Mouse (Mus musculus) bone marrow, adult 2 months (tissue): ENCODE measurements around the gene Alx3. TPM values are rescaled to one million over a fixed set of nuclear protein-coding genes. Genes with fewer than 3 reads are reported as not detected.

Source experiments
- H3K27ac ChIP-seq: fragments of 200-500 bp; 2 replicates; pipeline ENCODE4 v1.5.1; 2012; ENCODE audit warnings: low read depth, mild to moderate bottlenecking, control low read depth, inconsistent platforms, low read length; ENCODE audit not compliant: control insufficient read depth, poor library complexity, insufficient read depth
- H3K4me1 ChIP-seq: fragments of 200-500 bp; 2 replicates; pipeline ENCODE4 v1.6.1; 2011; ENCODE audit warnings: low read length; ENCODE audit not compliant: control insufficient read depth, insufficient read depth
- H3K4me3 ChIP-seq: fragments of 200-500 bp; replicated peaks from 2 replicates; pipeline ENCODE3; 2011; ENCODE audit warnings: mild to moderate bottlenecking, low read depth, low read length, control low read depth; ENCODE audit not compliant: control insufficient read depth
- CTCF ChIP-seq: fragments of 200-500 bp; IDR thresholded peaks from 2 replicates; pipeline ENCODE4 v1.5.1; 2011; ENCODE audit warnings: low read length, control low read depth; ENCODE audit not compliant: control insufficient read depth, insufficient read depth
- POLR2A ChIP-seq: fragments of 200-500 bp; IDR thresholded peaks from 2 replicates; pipeline ENCODE4 v1.6.1; 2011; ENCODE audit warnings: low read depth, mild to moderate bottlenecking, control low read depth, low read length, borderline replicate concordance; ENCODE audit not compliant: control insufficient read depth
- WGBS: fragments of 180-500 bp; shearing (Covaris S2); methylation state at CpG from one replicate; pipeline ENCODE4 v1.1.7; 2018; 5-methylcytosine and 5-hydroxymethylcytosine counted together
- polyA plus RNA-seq: library from polyadenylated mRNA; stranded (reverse); fragments of >200 nt; gene quantifications from 2 replicates; pipeline ENCODE4 v1.2.4, GENCODE M21; 2011; ENCODE audit warnings: low replicate concordance; ENCODE audit not compliant: missing spikeins, insufficient read depth, insufficient read length

The Alx3 gene
- polyA plus RNA-seq, 1 experiment: not detected

DNA sequence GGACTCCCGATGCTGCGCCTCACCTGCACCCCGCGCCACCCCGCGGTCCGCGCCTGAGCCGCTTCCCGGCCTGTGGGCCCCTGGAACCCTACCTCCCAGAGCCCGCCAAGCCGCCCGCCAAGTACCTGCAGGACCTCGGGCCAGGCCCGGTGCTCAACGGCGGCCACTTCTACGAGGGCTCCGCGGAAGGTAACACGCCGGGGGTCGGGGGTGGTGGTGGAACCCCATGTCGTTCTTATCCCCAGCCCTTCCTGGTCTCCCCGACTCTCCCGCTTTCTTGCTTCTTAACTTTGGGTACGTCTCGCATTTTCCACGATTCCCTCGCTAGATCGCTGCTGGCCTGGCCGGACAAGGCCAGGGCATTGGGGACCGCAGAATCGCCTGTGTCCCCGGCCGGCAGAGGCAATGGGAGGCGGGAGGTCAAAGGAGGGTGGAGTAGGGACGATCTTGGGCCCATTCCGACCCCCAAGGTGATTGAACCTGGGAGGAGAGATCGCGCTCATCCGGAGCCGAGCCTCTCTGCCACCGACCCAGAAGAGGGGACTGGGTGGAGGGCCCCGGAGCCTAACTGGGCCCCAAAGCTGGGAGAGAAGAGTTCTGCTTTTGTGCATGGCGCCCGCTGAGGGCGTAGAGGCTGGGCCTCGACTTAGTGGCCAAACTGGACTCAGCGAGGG, 570 bp downstream of the Alx3 start:
- H3K4me1 ChIP-seq: no peaks in the 10 kb centered on the region; the same call in 1 of the 2 replicates
- no peak for TF ChIP-seq POLR2A
- no peak for TF ChIP-seq CTCF
- H3K4me3 ChIP-seq: no peak overlapping the region
- H3K27ac ChIP-seq: peak overlapping the region; percentile 15; the same call in 1 of the 2 replicates
- 1% methylated on average over 50 of the region's 50 CpGs for WGBS

DNA sequence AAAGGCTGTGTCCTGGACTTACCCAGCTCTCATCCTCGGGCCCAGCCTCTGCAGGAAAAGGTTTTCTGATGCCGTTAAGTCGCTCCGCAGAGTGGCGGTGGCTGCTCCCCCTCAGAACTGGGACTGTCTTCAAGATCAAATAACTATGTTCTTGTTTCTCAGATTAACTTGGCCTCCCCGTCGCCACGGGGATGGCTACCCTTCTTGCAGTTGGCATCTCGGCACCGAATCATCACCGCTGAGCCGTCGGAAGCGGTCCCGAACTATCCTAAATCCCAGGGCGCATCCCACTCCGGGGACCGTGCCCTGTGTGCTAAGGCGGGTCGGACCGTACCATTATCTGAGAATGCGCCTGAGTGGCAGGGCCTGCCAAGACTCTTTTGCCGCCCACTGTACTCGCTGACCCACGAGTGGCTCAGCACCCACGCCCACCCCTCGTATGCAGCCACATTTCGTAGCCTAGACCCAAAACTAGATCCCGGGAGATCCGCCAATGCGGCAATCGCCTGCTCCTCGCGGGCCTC, 1.2 kb downstream of the Alx3 start:
- Histone ChIP-seq H3K4me1 (no peaks in the 10 kb centered on the region; the same call in 1 of the 2 replicates), H3K4me3 (no peak overlapping the region), H3K27ac (no peak overlapping the region)
- WGBS: 5% methylated on average over 34 of the region's 34 CpGs
- TF ChIP-seq POLR2A (no peak), CTCF (no peak)

DNA sequence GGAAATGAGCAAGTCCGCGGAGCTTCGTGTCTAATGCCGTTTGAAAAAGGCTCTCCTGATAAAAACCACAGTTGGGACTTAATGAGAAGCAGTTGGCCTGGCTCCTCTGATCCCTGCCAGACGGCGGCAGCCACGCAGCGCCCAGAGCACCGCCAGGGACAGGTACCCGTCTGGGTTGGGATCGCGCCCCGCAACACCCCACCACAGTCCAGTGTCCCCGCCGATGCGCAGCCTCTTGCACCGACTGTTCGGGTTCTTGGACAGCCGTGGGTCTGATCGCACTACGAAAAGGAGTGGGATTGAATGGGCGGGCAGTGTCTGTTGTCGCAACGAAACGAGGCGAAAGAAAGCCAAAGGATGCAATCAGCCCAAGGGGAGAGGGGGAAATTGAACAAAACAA, 1.7 kb downstream of the Alx3 start:
- TF ChIP-seq POLR2A (no peak), CTCF (no peak)

DNA sequence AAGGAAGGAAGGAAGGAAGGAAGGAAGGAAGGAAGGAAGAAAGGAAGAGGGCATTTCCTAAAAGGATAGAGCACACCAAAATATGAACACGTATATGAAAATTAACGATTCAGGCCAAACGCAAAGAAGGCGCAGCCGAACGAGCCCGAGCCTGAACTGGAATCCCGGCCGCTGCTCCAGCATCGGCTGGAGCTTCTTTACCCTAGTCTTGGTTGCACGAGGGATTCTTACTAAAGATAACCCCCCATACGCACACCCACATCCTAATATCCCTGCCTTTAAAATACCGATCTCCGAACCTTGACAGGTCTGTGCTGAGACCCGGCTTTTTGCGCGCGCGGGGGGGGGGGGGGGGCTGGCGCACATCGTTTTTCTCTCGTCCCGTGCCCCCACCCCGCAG, 2.3 kb downstream of the Alx3 start:
- no peak overlapping the region for H3K4me3 ChIP-seq
- no peaks in the 10 kb centered on the region; the same call in 1 of the 2 replicates for H3K4me1 ChIP-seq
- no peak overlapping the region for H3K27ac ChIP-seq
- TF ChIP-seq CTCF (no peak), POLR2A (no peak)
- 6% methylated on average over 24 of the region's 24 CpGs for WGBS

More for the DNA sequence above, 1.7 kb downstream of the Alx3 start:
- no peak overlapping the region for H3K27ac ChIP-seq
- H3K4me1 ChIP-seq: no peaks in the 10 kb centered on the region; the same call in 1 of the 2 replicates
- WGBS: 3% methylated on average over 26 of the region's 26 CpGs
- no peak overlapping the region for H3K4me3 ChIP-seq

DNA sequence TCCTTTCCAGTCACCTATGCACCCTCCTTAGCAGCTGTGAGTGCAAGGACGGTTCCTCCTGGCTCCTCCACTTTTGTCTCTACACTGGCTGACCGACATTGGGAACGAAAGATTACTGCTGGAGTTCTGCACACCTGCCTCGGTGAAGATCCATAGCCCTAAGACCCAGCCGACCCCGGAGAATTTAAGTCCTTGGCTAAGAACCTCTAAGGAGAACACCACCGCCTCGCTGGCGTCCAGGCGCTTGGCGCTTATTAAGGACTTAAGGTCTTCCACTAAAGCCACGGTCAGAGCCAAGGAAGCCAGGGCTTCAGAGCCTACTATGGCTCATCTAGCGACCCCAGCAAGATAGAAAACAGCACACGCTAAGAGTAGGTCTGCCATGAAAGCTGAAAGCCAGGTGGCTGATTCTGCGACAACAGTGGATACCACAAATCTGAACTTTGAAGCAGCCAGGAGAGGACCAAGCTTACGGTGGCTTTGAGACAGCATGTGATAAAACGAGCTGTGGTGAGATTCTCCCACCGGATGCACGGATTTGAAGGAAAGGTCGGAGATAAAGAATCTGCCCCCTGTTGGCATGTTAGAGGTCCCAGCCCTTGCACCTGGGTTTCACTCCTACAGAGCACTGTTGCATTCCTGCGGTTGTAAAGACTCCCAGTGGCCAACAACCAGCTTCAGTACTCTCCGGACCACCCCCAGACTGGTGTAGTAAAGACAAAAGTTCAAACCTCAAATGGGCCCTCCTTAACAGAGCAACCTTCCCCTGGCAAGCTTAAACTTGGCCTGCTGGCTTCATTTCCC, 3.0 kb downstream of the Alx3 start:
- TF ChIP-seq CTCF (no peak), POLR2A (no peak)
- 18% methylated on average over 22 of the region's 22 CpGs for WGBS
- H3K4me1 ChIP-seq: no peaks in the 10 kb centered on the region; the same call in 1 of the 2 replicates
- no peak overlapping the region for H3K27ac ChIP-seq
- H3K4me3 ChIP-seq: no peak overlapping the region

DNA sequence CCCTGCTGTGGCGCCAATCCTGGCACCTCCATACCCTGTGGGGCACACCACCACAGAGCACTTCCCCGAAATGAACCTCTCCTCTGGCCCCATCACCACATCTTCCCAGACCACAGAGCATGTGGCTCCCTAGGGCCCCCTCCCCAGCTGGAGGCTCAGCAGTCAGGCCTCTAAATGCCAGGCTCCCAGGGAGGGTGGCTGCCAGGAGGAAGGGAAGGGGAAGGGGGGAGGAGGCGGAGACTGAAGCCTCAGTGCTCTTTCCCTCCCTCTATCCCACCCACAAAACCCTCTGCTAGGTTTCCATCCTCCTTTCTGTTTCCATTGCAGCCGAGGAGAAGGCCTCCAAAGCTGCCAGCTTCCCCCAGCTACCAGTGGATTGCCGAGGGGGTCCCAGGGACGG, 5.3 kb downstream of the Alx3 start:
- TF ChIP-seq CTCF: no peak
- TF ChIP-seq POLR2A: no peak
- WGBS: 51% methylated on average over 6 of the region's 6 CpGs
- no peaks in the 10 kb centered on the region; the same call in 1 of the 2 replicates for H3K4me1 ChIP-seq

DNA sequence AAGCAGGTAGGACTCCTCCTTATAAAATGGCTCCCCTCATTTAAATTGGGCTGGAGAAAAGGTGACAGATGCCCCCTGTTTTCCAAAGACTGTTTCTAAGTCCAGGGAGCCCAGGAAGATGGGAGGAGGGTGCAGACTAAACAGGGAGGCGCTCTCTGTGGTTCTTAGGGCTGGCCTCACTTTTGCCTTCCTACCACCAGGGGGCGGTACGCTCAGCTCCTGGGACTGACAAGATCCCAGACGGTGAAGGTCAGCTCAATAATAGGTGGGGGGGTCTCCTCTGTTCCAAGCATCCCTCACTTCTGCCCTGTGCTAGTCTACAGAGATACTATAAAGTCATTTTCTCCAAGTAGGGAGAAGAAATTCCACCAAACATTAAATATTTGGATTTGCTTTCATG, 10.5 kb downstream of the Alx3 start:
- Histone ChIP-seq H3K27ac (no peak overlapping the region), H3K4me1 (no peaks in the 10 kb centered on the region), H3K4me3 (no peak overlapping the region)
- TF ChIP-seq CTCF (peak; percentile 86), POLR2A (no peak)
- 5% methylated on average over 4 of the region's 4 CpGs for WGBS

More for the DNA sequence above, 5.3 kb downstream of the Alx3 start:
- H3K4me3 ChIP-seq: no peak overlapping the region
- no peak overlapping the region for H3K27ac ChIP-seq

DNA sequence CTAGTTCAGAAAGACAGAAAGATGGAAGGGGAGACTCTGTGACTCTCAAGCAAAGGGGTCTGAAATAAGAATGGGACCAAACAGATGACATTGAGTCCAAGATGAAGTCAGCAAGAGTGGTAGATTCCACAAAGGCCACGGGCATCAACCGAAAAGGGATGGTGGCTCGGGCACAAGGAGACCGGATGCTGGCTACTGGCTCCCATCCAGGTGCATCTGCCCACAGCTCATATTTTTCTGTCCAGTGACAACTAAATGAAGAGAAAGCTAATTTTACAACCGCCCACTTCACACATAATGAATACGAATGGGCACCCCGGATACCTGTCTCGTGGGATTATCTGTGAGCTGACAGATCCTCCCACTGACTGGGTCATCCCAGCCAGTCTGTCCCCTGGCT, 12.4 kb downstream of the Alx3 start:
- Histone ChIP-seq H3K4me3 (no peak overlapping the region), H3K4me1 (no peaks in the 10 kb centered on the region), H3K27ac (no peak overlapping the region)
- WGBS: 84% methylated on average over 8 of the region's 8 CpGs
- TF ChIP-seq POLR2A: no peak
- TF ChIP-seq CTCF: no peak
